8 mouse cellular contexts compared by ENCODE assay signal in the genomic region with DNA sequence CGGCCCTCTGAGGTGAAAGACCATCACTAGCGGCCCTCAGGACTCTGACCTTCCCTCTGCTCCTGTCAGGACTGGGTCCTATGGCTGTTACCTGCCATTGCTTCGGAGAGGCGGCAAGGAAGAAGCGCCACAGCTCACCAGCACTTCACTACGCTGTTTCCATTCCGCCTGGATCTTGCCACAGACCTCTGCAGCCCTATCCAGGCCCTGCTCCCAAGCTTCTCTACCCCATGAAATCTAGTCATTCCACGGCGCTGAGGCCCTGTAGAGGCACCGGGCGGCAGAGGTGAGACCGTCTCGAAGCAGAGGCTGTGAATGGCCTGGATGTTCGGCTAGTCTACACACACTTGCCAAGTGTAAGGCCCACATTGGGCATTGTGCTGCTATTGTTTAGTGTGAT. TPM values are rescaled to one million over a fixed set of nuclear protein-coding genes. Genes with fewer than 3 reads are reported as not detected.
DNase-seq lines count a peak whose midpoint lies in the region; ATAC-seq and TF ChIP-seq lines count a peak whose summit lies in the region.

No protein-coding gene starts in this region.

- peak overlapping the region; percentile 75 for H3K4me2 ChIP-seq in hindbrain, embryonic 12.5 days (replicated peaks)
- peak overlapping the region; percentile 81 for H3K4me2 ChIP-seq in midbrain, embryonic 13.5 days (replicated peaks)

- peak overlapping the region; percentile 86; the same call in 1 of the 2 replicates for H3K27ac ChIP-seq in left cerebral cortex, adult 2 months
- peak overlapping the region; percentile 81 for H3K27ac ChIP-seq in embryonic facial prominence, embryonic 10.5 days (replicated peaks)
- H3K27ac ChIP-seq in hindbrain, embryonic 12.5 days: no peak overlapping the region
- H3K27ac ChIP-seq in midbrain, embryonic 13.5 days: no peak overlapping the region; the same call in 1 of the 2 replicates

- WGBS in embryonic facial prominence, embryonic 10.5 days: 91% methylated on average over 14 of the region's 14 CpGs
- 86% methylated on average over 14 of the region's 14 CpGs for WGBS in hindbrain, embryonic 12.5 days
- 90% methylated on average over 14 of the region's 14 CpGs for WGBS in midbrain, embryonic 13.5 days

- TF ChIP-seq CTCF in left cerebral cortex, adult 2 months (IDR thresholded peaks at IDR 0.05): no peak

- ATAC-seq in hindbrain, embryonic 12.5 days (ENCODE audit: low FRiP score): peak; percentile 2; the same call in 1 of the 2 replicates
- ATAC-seq in midbrain, embryonic 13.5 days: peak; percentile 19

- H3K9ac ChIP-seq in hindbrain, embryonic 12.5 days: no peak overlapping the region
- no peak overlapping the region for H3K9ac ChIP-seq in midbrain, embryonic 13.5 days (replicated peaks)

- H3K9me3 ChIP-seq in embryonic facial prominence, embryonic 10.5 days: no peaks in the 10 kb centered on the region
- no peaks in the 10 kb centered on the region for H3K9me3 ChIP-seq in hindbrain, embryonic 12.5 days (replicated peaks)
- no peaks in the 10 kb centered on the region for H3K9me3 ChIP-seq in midbrain, embryonic 13.5 days

- peaks cover 21% of the 10 kb centered on the region for H3K27me3 ChIP-seq in embryonic facial prominence, embryonic 10.5 days (replicated peaks; ENCODE audit: low read depth, poor library complexity, severe bottlenecking)
- no peaks in the 10 kb centered on the region for H3K27me3 ChIP-seq in hindbrain, embryonic 12.5 days
- H3K27me3 ChIP-seq in midbrain, embryonic 13.5 days: peaks cover 5% of the 10 kb centered on the region

- no peaks in the 10 kb centered on the region for H3K36me3 ChIP-seq in embryonic facial prominence, embryonic 10.5 days (replicated peaks)
- H3K36me3 ChIP-seq in hindbrain, embryonic 12.5 days: no peaks in the 10 kb centered on the region
- no peaks in the 10 kb centered on the region for H3K36me3 ChIP-seq in midbrain, embryonic 13.5 days

- peaks cover 52% of the 10 kb centered on the region for H3K4me1 ChIP-seq in embryonic facial prominence, embryonic 10.5 days
- H3K4me1 ChIP-seq in hindbrain, embryonic 12.5 days: peaks cover 15% of the 10 kb centered on the region
- H3K4me1 ChIP-seq in midbrain, embryonic 13.5 days (replicated peaks): peaks cover 31% of the 10 kb centered on the region

- intact Hi-C loops in left cerebral cortex, adult 2 months (cut with DNase I): no loop called here
- intact Hi-C loops in left cerebral cortex, postnatal 14 days (cut with DNase I): no loop called here

- DNase-seq in left cerebral cortex, adult 2 months (ENCODE audit: extremely low spot score in 1 of 2, low spot score in 2 of 2): no peak
- no peak for DNase-seq in left cerebral cortex, postnatal 14 days (ENCODE audit: low spot score in 2 of 2)
- DNase-seq in embryonic facial prominence, embryonic 10.5 days (ENCODE audit: low spot score): peak; percentile 21
- no peak for DNase-seq in layer of hippocampus, adult 8-10 months (ENCODE audit: low spot score in 2 of 2)
- no peak for DNase-seq in right cerebral cortex, postnatal 14 days
- no peak for DNase-seq in adrenal gland, postnatal 36 days

- H3K4me3 ChIP-seq in left cerebral cortex, adult 2 months: no peak overlapping the region
- peak overlapping the region; percentile 73 for H3K4me3 ChIP-seq in embryonic facial prominence, embryonic 10.5 days
- H3K4me3 ChIP-seq in hindbrain, embryonic 12.5 days: no peak overlapping the region
- peak overlapping the region; percentile 63 for H3K4me3 ChIP-seq in midbrain, embryonic 13.5 days (replicated peaks)

RNA-seq across cellular contexts. Expression of gene Lipe, which starts 1.9 kb away (rescaled TPM):
- total RNA-seq in left cerebral cortex, adult 2 months (2021): 1 to 10 TPM; 7.5 to 7.8 TPM
- 1 to 10 TPM; 5.6 to 6.3 TPM for total RNA-seq in left cerebral cortex, postnatal 14 days (2021)
- polyA plus RNA-seq in embryonic facial prominence, embryonic 10.5 days (2016; fragmentation: Nextera tagmentation; extraction: Ambion mirVana): 7.8 and 11.6 TPM in 2 replicates
- 7.8 and 9.4 TPM in 2 replicates for polyA plus RNA-seq in hindbrain, embryonic 12.5 days (2016; fragmentation: Nextera tagmentation; extraction: Ambion mirVana)
- 8.4 and 9.9 TPM in 2 replicates for polyA plus RNA-seq in midbrain, embryonic 13.5 days (2015; fragmentation: Nextera tagmentation; extraction: Ambion mirVana)
- total RNA-seq in layer of hippocampus, adult 8-10 months (2022): 10 to 100 TPM in 1 of 4 experiments, 1 to 10 TPM in 3; 7.1 to 10.3 (median 9.0) TPM
- 100 to 1,000 TPM; 342 to 355 TPM for total RNA-seq in adrenal gland, postnatal 36 days (2021)

RNA-seq across cellular contexts. Expression of gene Cxcl17, which starts 16.1 kb away (rescaled TPM):
- not detected for total RNA-seq in left cerebral cortex, adult 2 months (2021)
- not detected for total RNA-seq in left cerebral cortex, postnatal 14 days (2021)
- polyA plus RNA-seq in embryonic facial prominence, embryonic 10.5 days (2016; fragmentation: Nextera tagmentation; extraction: Ambion mirVana): 0.69 and 0.75 TPM in 2 replicates
- polyA plus RNA-seq in hindbrain, embryonic 12.5 days (2016; fragmentation: Nextera tagmentation; extraction: Ambion mirVana): 0.30 and 0.43 TPM in 2 replicates
- 0.51 and 0.73 TPM in 2 replicates for polyA plus RNA-seq in midbrain, embryonic 13.5 days (2015; fragmentation: Nextera tagmentation; extraction: Ambion mirVana)
- not detected for total RNA-seq in layer of hippocampus, adult 8-10 months (2022)
- total RNA-seq in adrenal gland, postnatal 36 days (2021): not detected

RNA-seq across cellular contexts. Expression of gene Cnfn, which starts 27.1 kb away (rescaled TPM):
- total RNA-seq in left cerebral cortex, adult 2 months (2021): not detected
- not detected for total RNA-seq in left cerebral cortex, postnatal 14 days (2021)
- not detected in 2 replicates for polyA plus RNA-seq in embryonic facial prominence, embryonic 10.5 days (2016; fragmentation: Nextera tagmentation; extraction: Ambion mirVana)
- polyA plus RNA-seq in hindbrain, embryonic 12.5 days (2016; fragmentation: Nextera tagmentation; extraction: Ambion mirVana): not detected in 2 replicates
- polyA plus RNA-seq in midbrain, embryonic 13.5 days (2015; fragmentation: Nextera tagmentation; extraction: Ambion mirVana): 0.32 TPM in 1 of 2 replicates, not detected in the other
- under 1 TPM in 1 of 4 experiments, not detected in 3; 0.73 TPM for total RNA-seq in layer of hippocampus, adult 8-10 months (2022)
- total RNA-seq in adrenal gland, postnatal 36 days (2021): not detected

Comparison
In these comparisons a context has a peak if more than half of its experiments do, and no peak if none do; other contexts are left out.
1. H3K27ac ChIP-seq: peak in left cerebral cortex, adult 2 months (single experiment) and embryonic facial prominence, embryonic 10.5 days (single experiment); none in hindbrain, embryonic 12.5 days (single experiment) and midbrain, embryonic 13.5 days (single experiment).
2. H3K4me3 ChIP-seq: peak in embryonic facial prominence, embryonic 10.5 days (single experiment) and midbrain, embryonic 13.5 days (single experiment); none in left cerebral cortex, adult 2 months (single experiment) and hindbrain, embryonic 12.5 days (single experiment).
3. RNA of gene Lipe, which starts 1.9 kb away (total RNA-seq): 342 to 355 TPM in adrenal gland, postnatal 36 days; 7.1 to 10.3 TPM in layer of hippocampus, adult 8-10 months, 7.5 to 7.8 TPM in left cerebral cortex, adult 2 months and 5.6 to 6.3 TPM in left cerebral cortex, postnatal 14 days; every median in the first group is over 10 times any median in the second.